Mouse (Mus musculus) hindbrain, embryonic 14.5 days (tissue): ENCODE data around the gene 0610009B22Rik. TPM values are rescaled to one million over a fixed set of nuclear protein-coding genes. Genes with fewer than 3 reads are reported as not detected.
"Not testable (repeated sequence)": the region's sequence is repeated elsewhere in the genome, so short reads cannot be mapped to it uniquely, and the experiment has no call there.

Experiments
- ATAC-seq: fragments of 200-750 bp; cut with Nextera tagmentation; 2 replicates; pipeline ENCODE4 v1.8.0; 2017; ENCODE audit warnings: moderate number of reproducible peaks, mild to moderate bottlenecking, moderate TSS enrichment, moderate library complexity; ENCODE audit not compliant: low FRiP score
- DNase-seq: peaks from one replicate; pipeline ENCODE4 v3.0.0-alpha.2; 2015; ENCODE audit warnings: low spot score
- H3K27ac ChIP-seq: fragments of 300-500 bp; sonication (generic); 2 replicates; pipeline ENCODE4 v1.5.1; 2014; ENCODE audit warnings: mild to moderate bottlenecking, moderate library complexity
- H3K27me3 ChIP-seq: fragments of 300-500 bp; sonication (generic); 2 replicates; pipeline ENCODE4 v1.6.1; 2014; ENCODE audit warnings: mild to moderate bottlenecking, low read length, mixed read lengths; ENCODE audit not compliant: control insufficient read depth, insufficient read depth
- H3K36me3 ChIP-seq: fragments of 300-500 bp; sonication (generic); replicated peaks from 2 replicates; pipeline ENCODE4 v1.6.1; 2014; ENCODE audit not compliant: control insufficient read depth, insufficient read depth
- H3K4me1 ChIP-seq: fragments of 300-500 bp; sonication (generic); replicated peaks from 2 replicates; pipeline ENCODE4 v1.6.1; 2014; ENCODE audit warnings: antibody characterized with exemption, low read length, mixed read lengths; ENCODE audit not compliant: control insufficient read depth, insufficient read depth
- H3K4me2 ChIP-seq: fragments of 300-500 bp; sonication (generic); replicated peaks from 2 replicates; pipeline ENCODE4 v1.6.1; 2014; ENCODE audit warnings: mild to moderate bottlenecking, moderate library complexity
- H3K4me3 ChIP-seq: fragments of 300-500 bp; sonication (generic); replicated peaks from 2 replicates; pipeline ENCODE4 v1.5.1; 2014; ENCODE audit warnings: mild to moderate bottlenecking, low read length
- H3K9ac ChIP-seq: fragments of 300-500 bp; sonication (generic); 2 replicates; pipeline ENCODE4 v1.6.1; 2014
- H3K9me3 ChIP-seq: fragments of 300-500 bp; sonication (generic); 2 replicates; pipeline ENCODE4 v1.6.1; 2016; ENCODE audit warnings: low read length; ENCODE audit not compliant: control insufficient read depth
- WGBS: fragments of 180-500 bp; shearing (Covaris S2); extraction: QIAGEN DNeasy Blood & Tissue Kit; methylation state at CpG from one replicate; pipeline ENCODE4 v1.1.7; 2014; 5-methylcytosine and 5-hydroxymethylcytosine counted together
- polyA plus RNA-seq: library from polyadenylated mRNA; unstranded; fragments of >200 nt; fragmentation: Nextera tagmentation; extraction: Ambion mirVana; gene quantifications from 2 replicates; pipeline ENCODE4 v1.2.1, GENCODE M21; 2014

0610009B22Rik gene
- 97.7 and 107 TPM in 2 replicates for polyA plus RNA-seq

- H3K4me3 ChIP-seq, result peak within 1 kb of the TSS; percentile 75
- H3K9me3 ChIP-seq, result no peaks in the 10 kb centered on the region
- peaks cover 9% of the 10 kb centered on the region; the same call in 1 of the 2 replicates for H3K36me3 ChIP-seq
- H3K4me1 ChIP-seq, result peaks cover 16% of the 10 kb centered on the region
- WGBS, result under 1% methylated on average over 60 of the region's 60 CpGs
- DNase-seq, result peak; percentile 100
- no peaks in the 10 kb centered on the region for H3K27me3 ChIP-seq
- peak within 1 kb of the TSS; percentile 89 for H3K9ac ChIP-seq
- peak within 1 kb of the TSS; percentile 99 for H3K27ac ChIP-seq
- H3K4me2 ChIP-seq, result peak within 1 kb of the TSS; percentile 79
- peak; percentile 99 for ATAC-seq
These were observed at the start of gene 0610009B22Rik for GRCm38 (mm10) chr11:51688330-51689328. 0610009B22Rik (minus strand) TSS chr11:51688874.

GRCm38 (mm10) chr11:51734218-51734617, 45.5 kb upstream of the 0610009B22Rik start:
- peaks cover 55% of the 10 kb centered on the region for H3K36me3 ChIP-seq
- not testable (repeated sequence) for H3K27me3 ChIP-seq, H3K9ac ChIP-seq, ATAC-seq, H3K9me3 ChIP-seq, H3K4me1 ChIP-seq, DNase-seq, H3K27ac ChIP-seq, H3K4me2 ChIP-seq, H3K4me3 ChIP-seq
- 96% methylated on average over 11 of the region's 13 CpGs for WGBS

- 86% methylated on average over 1 of the region's 1 CpGs for WGBS
- DNase-seq, result no peak
- Histone ChIP-seq H3K4me2 (no peak overlapping the region), H3K36me3 (peaks cover 59% of the 10 kb centered on the region), H3K9ac (no peak overlapping the region), H3K9me3 (no peaks in the 10 kb centered on the region), H3K27ac (no peak overlapping the region), H3K4me3 (no peak overlapping the region), H3K4me1 (no peaks in the 10 kb centered on the region), H3K27me3 (no peaks in the 10 kb centered on the region)
- ATAC-seq, result no peak
These were observed 44.2 kb upstream of the 0610009B22Rik start for GRCm38 (mm10) chr11:51732883-51733282.

- ATAC-seq (no peak), DNase-seq (no peak)
- Histone ChIP-seq H3K27ac (no peak overlapping the region), H3K4me1 (no peaks in the 10 kb centered on the region), H3K9ac (no peak overlapping the region), H3K4me3 (no peak overlapping the region), H3K4me2 (no peak overlapping the region), H3K27me3 (no peaks in the 10 kb centered on the region), H3K9me3 (no peaks in the 10 kb centered on the region), H3K36me3 (peaks cover 94% of the 10 kb centered on the region)
- WGBS, result 89% methylated on average over 11 of the region's 11 CpGs
These were observed 32.4 kb upstream of the 0610009B22Rik start for GRCm38 (mm10) chr11:51721066-51721465.

- Histone ChIP-seq H3K9ac (no peak overlapping the region), H3K4me1 (no peaks in the 10 kb centered on the region), H3K9me3 (no peaks in the 10 kb centered on the region), H3K4me3 (no peak overlapping the region), H3K27me3 (no peaks in the 10 kb centered on the region), H3K4me2 (no peak overlapping the region), H3K36me3 (peaks cover 96% of the 10 kb centered on the region), H3K27ac (no peak overlapping the region)
- no peak for ATAC-seq
- WGBS, result 97% methylated on average over 13 of the region's 13 CpGs
- DNase-seq, result no peak
These were observed 18.4 kb upstream of the 0610009B22Rik start for GRCm38 (mm10) chr11:51707080-51707479.

- H3K9me3 ChIP-seq, result no peaks in the 10 kb centered on the region
- H3K4me2 ChIP-seq, result no peak overlapping the region
- ATAC-seq (no peak), DNase-seq (no peak)
- H3K36me3 ChIP-seq, result peaks cover 95% of the 10 kb centered on the region
- 94% methylated on average over 10 of the region's 10 CpGs for WGBS
- no peaks in the 10 kb centered on the region for H3K4me1 ChIP-seq
- no peak overlapping the region for H3K27ac ChIP-seq
- no peak overlapping the region for H3K4me3 ChIP-seq
- no peak overlapping the region for H3K9ac ChIP-seq
- no peaks in the 10 kb centered on the region for H3K27me3 ChIP-seq
These were observed 17.8 kb upstream of the 0610009B22Rik start for GRCm38 (mm10) chr11:51706451-51706850.

- DNase-seq (no peak), ATAC-seq (no peak)
- WGBS, result 66% methylated on average over 10 of the region's 10 CpGs
- H3K4me2 ChIP-seq, result no peak overlapping the region
- no peak overlapping the region for H3K27ac ChIP-seq
- no peaks in the 10 kb centered on the region for H3K4me1 ChIP-seq
- H3K9me3 ChIP-seq, result no peaks in the 10 kb centered on the region
- H3K9ac ChIP-seq, result no peak overlapping the region
- no peak overlapping the region for H3K4me3 ChIP-seq
- peaks cover 96% of the 10 kb centered on the region for H3K36me3 ChIP-seq
- H3K27me3 ChIP-seq, result no peaks in the 10 kb centered on the region
These were observed 14.8 kb upstream of the 0610009B22Rik start for GRCm38 (mm10) chr11:51703379-51703998.

- H3K9me3 ChIP-seq, result no peaks in the 10 kb centered on the region
- WGBS, result 83% methylated on average over 3 of the region's 3 CpGs
- no peaks in the 10 kb centered on the region for H3K4me1 ChIP-seq
- H3K36me3 ChIP-seq, result peaks cover 95% of the 10 kb centered on the region
- H3K4me3 ChIP-seq, result no peak overlapping the region
- H3K27ac ChIP-seq, result no peak overlapping the region
- H3K9ac ChIP-seq, result no peak overlapping the region
- H3K4me2 ChIP-seq, result no peak overlapping the region
- DNase-seq, result no peak
- no peaks in the 10 kb centered on the region for H3K27me3 ChIP-seq
- ATAC-seq, result no peak
These were observed 14.2 kb upstream of the 0610009B22Rik start for GRCm38 (mm10) chr11:51702831-51703230.

- DNase-seq (no peak), ATAC-seq (no peak)
- Histone ChIP-seq H3K9me3 (no peaks in the 10 kb centered on the region), H3K4me1 (no peaks in the 10 kb centered on the region), H3K4me2 (no peak overlapping the region), H3K27me3 (no peaks in the 10 kb centered on the region), H3K36me3 (peaks cover 58% of the 10 kb centered on the region), H3K27ac (no peak overlapping the region), H3K4me3 (no peak overlapping the region), H3K9ac (no peak overlapping the region)
- WGBS, result 92% methylated on average over 3 of the region's 3 CpGs
These were observed 6.3 kb upstream of the 0610009B22Rik start for GRCm38 (mm10) chr11:51694984-51695383.
